Mouse (Mus musculus) spleen, adult 18-20 months (tissue): ENCODE measurements around the gene Zbtb34.

Experiments
- DNase-seq, 2 experiments: peaks; one replicate each; pipeline ENCODE4 v3.0.0; 2022; ENCODE audit warnings: mixed read lengths in 2 of 2

Zbtb34 gene

GRCm38 (mm10) chr2:33430771-33431699 lies at the start of gene Zbtb34:
TSS of gene Zbtb34 (minus strand) at chr2:33431324.
- peak; percentile 41 to 69 for DNase-seq

GRCm38 (mm10) chr2:33477961-33478755 lies 47.0 kb upstream of the Zbtb34 start:
- DNase-seq: no peak

DNA sequence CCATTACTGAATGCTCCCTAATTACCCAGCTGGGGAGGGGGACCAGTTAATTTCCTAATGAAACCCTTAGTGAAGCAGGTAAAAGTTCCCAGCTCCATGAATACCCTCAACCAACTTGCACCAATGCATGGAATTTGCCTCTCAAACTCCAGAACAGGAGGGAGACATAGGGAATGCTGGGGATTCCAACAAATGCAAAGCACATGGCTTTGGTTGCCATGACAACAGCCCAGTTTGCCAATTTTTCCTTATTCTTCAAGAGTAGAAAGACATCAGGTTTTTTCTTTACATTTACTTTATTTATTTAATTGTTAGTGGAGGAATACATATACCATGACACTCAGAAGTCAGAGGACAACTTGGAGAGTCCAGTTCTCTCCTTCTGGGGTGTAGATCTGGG lies 44.8 kb upstream of the Zbtb34 start:
- DNase-seq: no peak

DNA sequence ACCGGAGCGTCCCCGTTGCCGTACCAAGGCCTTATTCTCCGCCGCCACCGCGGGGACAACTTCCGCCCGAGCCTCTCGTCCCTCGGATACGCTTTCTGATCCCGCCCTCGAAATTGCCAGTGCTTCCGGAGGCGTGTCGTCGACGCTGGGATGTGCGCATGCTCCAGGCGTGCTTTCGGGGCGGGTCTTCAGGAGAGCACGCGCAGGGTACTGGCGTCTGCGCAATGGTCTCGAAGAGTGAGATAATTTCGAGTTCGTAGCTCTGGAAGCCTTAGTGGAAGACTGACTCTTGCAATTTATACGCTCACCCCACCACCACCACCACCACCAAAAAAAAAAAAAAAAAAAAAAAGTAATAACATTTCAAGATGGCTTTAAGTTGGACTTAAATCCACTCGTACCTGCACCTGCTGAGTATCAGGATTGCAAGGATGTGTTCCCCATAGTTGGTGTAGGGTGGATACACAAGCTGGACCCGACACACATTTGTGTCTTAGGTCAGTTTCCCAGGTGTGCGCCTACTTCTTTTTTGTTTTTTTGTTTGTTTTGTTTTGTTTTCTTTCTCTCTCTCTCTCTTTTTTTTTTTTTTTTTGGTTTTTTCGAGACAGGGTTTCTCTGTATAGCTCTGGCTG lies 37.5 kb upstream of the Zbtb34 start, which contains the start of gene Zbtb43:
Zbtb43 (minus strand) TSS at position 94 of the 632 bp plus-strand sequence.
- peak; percentile 92 to 93 for DNase-seq

- no peak for DNase-seq
These were observed 36.7 kb upstream of the Zbtb34 start for GRCm38 (mm10) chr2:33467546-33468465.

DNA sequence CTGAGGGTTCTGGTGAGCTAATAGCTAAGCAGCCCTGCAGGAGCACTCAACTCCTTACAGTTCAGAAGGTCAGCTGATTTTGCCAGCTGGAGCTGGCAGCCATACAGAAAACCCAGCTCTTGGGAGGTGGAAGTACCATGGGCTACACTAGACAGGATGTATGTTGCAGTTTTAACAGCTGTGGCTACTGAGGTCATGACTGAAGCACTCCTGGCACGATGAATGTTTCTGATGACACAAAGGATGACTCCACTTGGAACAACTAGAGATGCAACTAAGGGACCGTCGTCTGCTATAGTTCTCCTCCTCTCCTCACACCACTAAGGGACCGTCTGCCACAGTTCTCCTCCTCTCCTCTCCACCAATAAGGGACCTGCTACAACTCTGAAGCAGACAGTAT lies 34.8 kb upstream of the Zbtb34 start:
- DNase-seq: no peak

DNA sequence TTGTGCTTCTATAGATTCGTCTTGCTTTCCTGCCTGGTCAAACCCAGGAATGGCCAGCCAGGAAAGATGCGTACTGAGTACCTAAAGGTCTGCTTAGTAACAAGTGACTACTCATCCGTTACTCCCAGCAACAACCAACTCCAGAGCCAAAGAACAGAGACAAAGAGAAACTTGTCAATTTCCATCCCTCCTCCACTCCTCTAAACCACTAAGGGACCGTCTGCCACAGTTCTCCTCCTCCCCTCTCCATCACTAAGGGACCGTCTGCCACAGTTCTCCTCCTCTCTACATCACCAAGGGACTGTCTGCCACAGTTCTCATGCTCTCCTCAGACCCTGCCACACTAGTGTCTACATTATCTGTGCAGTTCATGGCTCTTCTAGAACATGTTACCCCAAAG lies 34.1 kb upstream of the Zbtb34 start:
- no peak for DNase-seq

- no peak for DNase-seq
These were observed 30.9 kb upstream of the Zbtb34 start for GRCm38 (mm10) chr2:33462066-33462465.

DNA sequence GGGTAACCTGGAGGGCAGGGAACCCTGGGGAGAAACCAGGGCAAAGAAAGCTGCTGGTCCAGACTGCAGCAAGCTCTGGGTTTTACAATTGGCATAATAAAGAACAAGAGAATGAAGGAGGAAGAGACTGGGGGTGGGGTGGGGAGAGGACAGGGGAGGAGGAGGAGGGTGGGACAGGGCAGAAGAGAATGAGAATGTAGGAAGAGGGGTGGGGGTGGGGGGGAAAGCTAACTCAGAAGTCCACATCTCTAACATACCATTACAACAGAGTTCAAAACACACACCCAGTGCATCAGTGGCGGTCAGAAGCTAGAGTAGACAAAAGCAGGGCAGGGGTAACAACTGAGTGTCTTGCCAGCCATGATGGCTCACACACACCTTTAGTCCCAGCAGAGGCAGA lies 29.9 kb upstream of the Zbtb34 start:
- no peak for DNase-seq

DNA sequence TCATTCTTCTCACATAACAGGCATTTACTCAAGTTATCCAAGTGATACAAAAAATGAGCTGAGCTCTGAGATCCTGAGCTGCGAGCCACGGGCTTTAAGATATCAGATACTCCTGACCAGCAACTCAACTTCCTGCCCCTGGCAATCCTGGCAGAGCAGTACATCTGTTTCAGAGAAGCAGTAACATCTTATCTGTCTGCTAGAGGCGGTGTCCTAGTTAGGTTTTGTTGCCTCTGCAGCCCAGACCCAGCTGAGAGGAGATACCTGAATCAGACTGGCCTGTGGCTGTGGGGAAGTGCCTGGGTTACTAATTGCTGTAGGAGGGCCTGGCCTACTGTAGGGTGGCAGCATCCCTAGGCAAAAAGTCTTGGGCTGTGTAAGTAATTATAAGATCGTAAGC lies 28.5 kb upstream of the Zbtb34 start:
- DNase-seq: no peak

DNA sequence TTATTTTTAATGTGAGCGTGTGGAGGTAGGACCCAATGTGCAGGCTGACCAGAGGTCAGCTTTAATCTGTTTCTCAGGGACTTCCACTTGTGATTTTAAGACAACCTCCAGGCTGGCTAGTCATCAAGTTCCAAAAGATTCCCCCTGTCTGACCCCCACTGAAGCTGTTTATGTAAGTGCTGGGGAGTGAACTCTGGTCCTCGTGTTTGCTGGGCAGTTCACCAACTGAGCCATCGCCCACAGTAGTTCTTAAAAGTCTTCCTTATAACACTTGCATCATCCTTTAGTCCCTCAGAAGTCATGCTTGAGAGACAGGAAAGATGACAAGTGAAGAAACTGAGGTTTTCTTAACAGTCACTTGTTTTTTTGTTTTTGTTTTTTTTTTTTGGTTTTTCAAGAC lies 25.6 kb upstream of the Zbtb34 start:
- no peak for DNase-seq

- no peak for DNase-seq
These were observed 25.1 kb upstream of the Zbtb34 start for GRCm38 (mm10) chr2:33456242-33456641.

- DNase-seq: no peak
These were observed 24.2 kb upstream of the Zbtb34 start for GRCm38 (mm10) chr2:33455350-33455749.

GRCm38 (mm10) chr2:33454816-33455215 lies 23.7 kb upstream of the Zbtb34 start:
- DNase-seq: no peak

DNA sequence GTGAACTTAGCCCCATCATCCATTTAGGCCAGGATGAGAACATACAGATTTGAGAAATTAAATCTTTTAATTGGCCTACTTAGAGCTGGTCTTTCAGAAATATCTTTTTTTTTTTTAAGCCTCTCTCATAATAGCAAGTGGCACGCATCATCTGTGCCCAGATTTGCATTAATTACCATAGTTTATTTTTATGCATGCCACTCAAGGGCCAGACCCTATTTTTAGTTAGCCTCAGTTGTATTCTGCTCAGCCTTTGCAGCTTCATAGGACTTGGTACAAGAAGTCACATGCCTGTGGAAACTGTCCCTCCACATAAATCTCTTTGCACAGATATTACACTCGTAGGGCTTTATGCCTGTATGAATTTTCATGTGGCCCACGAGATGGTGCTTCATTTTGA lies 22.4 kb upstream of the Zbtb34 start:
- no peak for DNase-seq

GRCm38 (mm10) chr2:33452721-33453120 lies 21.6 kb upstream of the Zbtb34 start:
- no peak for DNase-seq

- DNase-seq: no peak
These were observed 21.0 kb upstream of the Zbtb34 start for GRCm38 (mm10) chr2:33452140-33452539.

- DNase-seq: no peak
These were observed 20.2 kb upstream of the Zbtb34 start for GRCm38 (mm10) chr2:33451038-33451978.

GRCm38 (mm10) chr2:33449119-33449873 lies 18.2 kb upstream of the Zbtb34 start:
- DNase-seq: no peak

- DNase-seq: no peak
These were observed 15.7 kb upstream of the Zbtb34 start for GRCm38 (mm10) chr2:33446796-33447195.
